Mouse (Mus musculus) adrenal gland, postnatal 36 days (tissue): ENCODE data around the gene Hist1h3h. TPM values are rescaled to one million over a fixed set of nuclear protein-coding genes. Genes with fewer than 3 reads are reported as not detected.

ENCODE experiments used
- microRNA-seq: library from miRNA; unstranded; fragments of <30 nt; microRNA quantifications from one replicate; pipeline ENCODE4 v1.2.0, GENCODE M21; 2021
- total RNA-seq, 2 experiments: library from RNA; stranded (reverse); gene quantifications; 2 replicates each; pipeline ENCODE4 v1.2.3; 2021

Gene Hist1h3h
- total RNA-seq, 2 experiments from 2014 or later: 68.3 to 81.7 TPM

Small RNA genes lying within 50 kb of the gene (microRNA-seq; reads per million reads assigned to microRNA genes)
- gene Gm44357 (not detected), gene Gm44367 (not detected), gene Gm44454 (not detected)

Other genes with a start within 250 kb of the Hist1h3h start
- gene Nkapl, start 249.2 kb upstream of the Hist1h3h start, total RNA-seq: 1 to 10 TPM in 1 of 2 experiments, under 1 TPM in 1; 0.96 to 1.4 TPM
- gene Zkscan4, start 238.8 kb upstream of the Hist1h3h start, total RNA-seq: 1 to 10 TPM; 2.1 to 2.6 TPM
- not detected for gene Gm10065, start 238.2 kb upstream of the Hist1h3h start, total RNA-seq
- gene AK157302, start 222.4 kb upstream of the Hist1h3h start, total RNA-seq: 10 to 100 TPM; 11.0 to 12.8 TPM
- 10 to 100 TPM; 89.0 to 99.3 TPM for gene Gm11273, start 216.2 kb upstream of the Hist1h3h start, total RNA-seq
- gene Zkscan8, start 186.5 kb upstream of the Hist1h3h start, total RNA-seq: 10 to 100 TPM; 16.9 to 19.2 TPM
- not detected for gene Olfr1366, start 174.9 kb upstream of the Hist1h3h start, total RNA-seq
- gene Olfr1535, start 157.8 kb upstream of the Hist1h3h start, total RNA-seq: not detected
- not detected for gene Olfr1364, start 135.9 kb upstream of the Hist1h3h start, total RNA-seq
- gene Olfr1362, start 103.6 kb upstream of the Hist1h3h start, total RNA-seq: not detected
- gene Olfr11, start 75.1 kb upstream of the Hist1h3h start, total RNA-seq: not detected
- gene Olfr1361, start 54.3 kb upstream of the Hist1h3h start, total RNA-seq: not detected
- gene Olfr1360, start 40.3 kb upstream of the Hist1h3h start, total RNA-seq: not detected
- gene Olfr1359, start 19.5 kb upstream of the Hist1h3h start, total RNA-seq: not detected
- gene Hist1h2bl, start 1.5 kb upstream of the Hist1h3h start, total RNA-seq: 10 to 100 TPM; 60.4 to 64.6 TPM
- 10 to 100 TPM in 1 of 2 experiments, 1 to 10 TPM in 1; 7.6 to 50.2 TPM for gene Hist1h2ai, start 1.2 kb upstream of the Hist1h3h start, total RNA-seq
- gene Hist1h2bm, start 4.4 kb downstream of the Hist1h3h start, total RNA-seq: 10 to 100 TPM; 17.4 to 18.8 TPM
- 10 to 100 TPM; 11.8 to 14.2 TPM for gene Hist1h4j, start 17.4 kb downstream of the Hist1h3h start, total RNA-seq
- 100 to 1,000 TPM; 172 to 183 TPM for gene Hist1h4k, start 32.8 kb downstream of the Hist1h3h start, total RNA-seq
- gene Hist1h2ak, start 36.2 kb downstream of the Hist1h3h start, total RNA-seq: 10 to 100 TPM; 18.0 to 19.9 TPM
- gene Hist1h2bn, start 36.5 kb downstream of the Hist1h3h start, total RNA-seq: 10 to 100 TPM; 36.1 to 38.9 TPM
- 10 to 100 TPM; 26.2 to 28.0 TPM for gene Hist1h1b, start 63.0 kb downstream of the Hist1h3h start, total RNA-seq
- 10 to 100 TPM; 61.4 to 73.9 TPM for gene Hist1h3i, start 65.7 kb downstream of the Hist1h3h start, total RNA-seq
- gene Hist1h2an, start 69.6 kb downstream of the Hist1h3h start, total RNA-seq: 1 to 10 TPM; 7.5 to 9.1 TPM
- gene Hist1h2bp, start 69.8 kb downstream of the Hist1h3h start, total RNA-seq: 10 to 100 TPM; 21.9 to 22.1 TPM
- 10 to 100 TPM; 74.0 to 76.3 TPM for gene Hist1h2bq, start 92.5 kb downstream of the Hist1h3h start, total RNA-seq
- 10 to 100 TPM; 24.0 to 56.4 TPM for gene Hist1h2ao, start 92.8 kb downstream of the Hist1h3h start, total RNA-seq
- 100 to 1,000 TPM; 215 to 270 TPM for gene Hist1h4m, start 94.1 kb downstream of the Hist1h3h start, total RNA-seq
- gene Hist1h4n, start 114.5 kb downstream of the Hist1h3h start, total RNA-seq: 100 to 1,000 TPM in 1 of 2 experiments, 10 to 100 TPM in 1; 56.0 to 125 TPM
- gene Hist1h2ap, start 115.8 kb downstream of the Hist1h3h start, total RNA-seq: 10 to 100 TPM; 48.2 to 72.9 TPM
- 10 to 100 TPM; 72.5 to 76.9 TPM for gene Hist1h2br, start 116.1 kb downstream of the Hist1h3h start, total RNA-seq
- gene Zfp184, start 227.4 kb downstream of the Hist1h3h start, total RNA-seq: 1 to 10 TPM; 1.5 to 1.6 TPM